Mouse (Mus musculus): ENCODE measurements around the gene Nip7.

Nip7 gene

DNA sequence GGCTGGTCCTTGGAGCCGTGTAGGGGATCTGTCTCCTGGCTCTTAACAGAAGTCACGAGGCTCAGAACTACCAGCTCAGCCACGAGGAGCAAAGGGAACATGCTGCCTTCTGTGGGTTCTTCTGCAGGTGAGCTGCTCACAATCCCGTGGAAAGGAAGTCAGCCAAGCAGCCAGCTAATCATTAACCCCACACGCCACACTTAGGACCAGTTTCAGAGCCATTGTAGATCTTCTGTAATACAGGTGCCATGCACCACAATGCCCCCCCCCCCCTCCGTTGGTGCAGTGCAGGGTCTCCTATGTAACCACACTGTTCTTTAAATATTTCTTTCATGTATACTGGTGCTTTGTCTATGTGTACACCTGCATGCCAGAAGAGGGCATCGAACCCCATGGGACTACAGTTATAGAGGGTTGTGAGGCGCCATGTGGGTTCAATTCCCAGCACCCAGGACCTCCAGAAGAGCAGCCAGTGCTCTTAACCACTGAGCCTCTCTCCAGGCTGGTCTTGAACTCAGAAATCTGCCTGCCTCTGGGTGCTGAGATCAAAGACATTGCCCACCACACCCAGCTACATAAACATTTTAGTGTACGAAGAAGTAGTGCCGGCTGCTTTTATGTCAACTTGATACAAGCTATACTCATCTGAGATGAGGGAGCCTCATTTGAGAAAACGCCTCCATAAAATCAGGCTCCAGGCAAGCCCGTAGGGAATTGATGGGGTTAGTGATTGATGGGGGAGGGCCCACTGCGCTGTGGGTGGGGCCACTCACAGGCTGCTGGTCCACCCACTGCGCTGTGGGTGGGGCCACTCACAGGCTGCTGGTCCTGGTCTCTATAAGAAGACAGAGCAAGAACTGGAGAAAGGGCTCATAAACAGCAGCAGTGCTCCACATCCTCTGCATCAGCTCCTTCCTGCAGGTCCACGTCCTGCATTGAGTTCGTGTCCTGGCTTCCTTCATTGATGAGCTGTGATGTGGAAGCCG, 9.1 kb downstream of the Nip7 start, which contains the start of gene Tmed6:
TSS of gene Tmed6 (minus strand) at position 134 of the 986 bp plus-strand sequence.
- 64% methylated on average over 17 of the region's 17 CpGs for WGBS

DNA sequence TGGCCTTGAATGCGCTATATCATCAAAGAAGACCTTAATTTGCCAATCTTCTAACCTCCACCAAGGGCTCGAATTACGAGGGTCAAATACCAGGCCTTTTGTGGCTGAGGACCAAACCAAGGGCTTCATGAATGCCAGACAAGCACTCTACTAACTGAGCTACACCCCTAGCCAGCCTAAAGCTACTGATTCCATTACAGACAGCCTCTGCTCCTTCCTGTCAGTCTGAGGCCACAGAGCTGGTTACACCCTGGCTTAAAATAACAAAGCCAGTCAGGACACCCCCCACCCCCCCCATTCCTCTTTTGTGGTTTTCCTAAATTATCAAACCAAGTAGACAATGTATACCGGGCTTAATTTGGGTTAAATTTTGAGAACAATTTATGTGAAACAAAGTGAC, 17.0 kb downstream of the Nip7 start:
- WGBS, result 83% methylated on average over 4 of the region's 4 CpGs

DNA sequence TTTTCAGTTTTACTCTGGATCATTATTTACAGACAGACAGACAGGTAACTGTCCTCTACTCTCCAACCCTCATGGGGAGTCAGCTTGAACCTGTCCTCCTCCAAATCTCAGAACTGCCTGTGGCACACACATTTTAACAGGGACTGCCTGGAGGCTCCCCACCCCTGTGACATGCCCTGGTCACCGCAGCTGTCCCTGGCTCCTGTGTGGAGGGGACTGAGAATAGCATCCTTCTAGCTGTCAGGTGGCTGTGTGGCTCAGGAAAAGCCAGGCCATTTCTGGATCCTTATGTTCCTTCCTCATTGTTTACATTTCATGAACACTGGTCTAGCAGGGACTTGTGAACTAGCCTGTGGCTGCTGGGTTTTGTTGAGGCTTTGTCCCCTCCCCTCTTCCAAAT, 17.5 kb downstream of the Nip7 start:
- 67% methylated on average over 1 of the region's 1 CpGs for WGBS

DNA sequence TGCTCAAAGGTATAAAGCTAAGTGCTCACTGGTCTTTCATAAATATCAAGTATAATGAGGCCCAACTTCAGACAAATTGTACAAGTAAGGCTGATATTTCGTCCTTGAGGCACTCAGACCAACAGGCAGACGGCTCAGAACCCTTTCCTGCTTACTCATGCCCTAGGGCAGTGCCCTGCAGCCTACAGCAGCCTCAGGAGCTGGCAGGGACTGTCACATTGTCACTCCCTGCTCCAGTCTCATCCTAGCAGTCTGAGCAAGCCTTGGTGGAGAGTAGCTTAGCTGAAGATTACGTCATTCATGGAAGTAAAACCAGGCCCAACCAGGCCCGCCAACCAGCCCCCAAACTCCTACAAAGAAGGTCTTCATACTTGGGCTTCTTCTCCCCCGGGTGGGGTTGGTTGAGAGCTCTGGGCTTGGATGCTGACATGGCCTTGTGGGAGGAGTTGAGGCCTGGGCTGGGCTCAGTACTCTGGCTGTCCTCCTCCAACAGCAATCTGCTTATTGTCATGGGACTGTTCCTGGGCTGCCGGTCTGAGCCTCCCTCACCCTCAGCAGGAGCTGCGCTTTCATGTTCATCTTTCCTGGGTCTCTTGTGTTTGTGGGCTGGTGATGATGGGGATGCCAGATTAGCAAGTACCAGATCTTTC, 19.7 kb downstream of the Nip7 start:
- 85% methylated on average over 7 of the region's 7 CpGs for WGBS

DNA sequence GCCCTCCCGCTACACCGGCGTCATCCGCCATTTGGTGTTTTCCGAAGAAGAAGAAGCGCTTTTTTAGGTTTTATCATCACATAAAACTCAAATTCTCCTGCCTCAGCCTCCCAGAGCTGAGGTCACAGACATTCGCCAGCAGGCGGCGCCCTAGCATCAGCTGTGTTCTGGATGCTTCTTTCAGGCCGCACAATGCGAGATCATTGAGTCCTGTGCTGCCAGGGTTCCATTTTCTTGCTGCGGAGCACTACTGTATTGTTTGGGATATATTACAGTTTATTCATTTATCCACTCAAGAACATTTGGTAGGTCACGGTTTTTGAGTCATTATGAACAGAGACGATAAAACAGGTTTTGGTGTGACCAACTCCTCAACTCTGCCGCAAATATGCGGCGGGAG, 28.7 kb downstream of the Nip7 start:
- WGBS, result 97% methylated on average over 17 of the region's 17 CpGs

DNA sequence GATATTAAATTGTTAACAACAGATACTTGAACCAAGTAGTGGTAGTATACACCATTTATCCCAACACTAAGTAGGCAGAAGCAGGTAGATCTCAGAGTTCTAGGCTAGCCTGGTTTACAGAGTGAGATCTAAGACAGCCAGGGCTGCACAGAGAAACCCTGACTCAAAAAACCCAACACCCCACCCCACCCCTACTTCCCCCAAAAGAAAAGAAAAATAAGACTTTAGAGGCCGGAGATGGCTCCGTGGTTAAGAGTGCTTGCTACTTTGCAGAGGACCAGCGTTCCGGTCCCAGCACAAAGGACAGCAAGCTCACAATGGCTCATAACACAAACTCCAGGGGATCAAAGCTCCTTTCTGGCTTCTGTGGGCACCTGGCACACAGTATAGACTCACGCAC, 29.3 kb downstream of the Nip7 start:
- WGBS, result 97% methylated on average over 5 of the region's 5 CpGs

DNA sequence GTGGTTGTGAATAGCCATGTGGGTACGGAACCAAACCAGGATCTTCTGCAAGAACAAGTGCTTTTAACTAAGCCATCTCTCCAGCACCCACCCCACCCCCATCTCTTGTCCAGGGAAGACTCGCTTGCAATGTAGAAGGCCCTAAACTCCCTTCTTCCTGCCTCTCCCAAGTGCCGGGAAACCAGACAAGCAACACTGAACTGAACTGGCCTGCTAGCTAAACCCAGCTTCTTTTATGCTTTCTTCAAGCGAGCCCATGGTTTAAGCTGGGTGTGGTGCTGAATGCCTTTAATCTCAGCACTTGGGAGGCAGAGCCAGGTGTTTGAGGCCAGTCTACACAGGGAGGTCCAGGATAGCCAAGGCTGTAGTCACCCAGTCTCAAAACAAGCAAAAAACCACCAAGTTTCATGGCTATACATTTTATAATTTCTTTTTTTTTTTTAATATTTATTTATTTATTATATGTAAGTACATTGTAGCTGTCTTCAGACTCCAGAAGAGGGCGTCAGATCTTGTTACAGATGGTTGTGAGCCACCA, 31.9 kb downstream of the Nip7 start:
- WGBS, result 96% methylated on average over 5 of the region's 5 CpGs

DNA sequence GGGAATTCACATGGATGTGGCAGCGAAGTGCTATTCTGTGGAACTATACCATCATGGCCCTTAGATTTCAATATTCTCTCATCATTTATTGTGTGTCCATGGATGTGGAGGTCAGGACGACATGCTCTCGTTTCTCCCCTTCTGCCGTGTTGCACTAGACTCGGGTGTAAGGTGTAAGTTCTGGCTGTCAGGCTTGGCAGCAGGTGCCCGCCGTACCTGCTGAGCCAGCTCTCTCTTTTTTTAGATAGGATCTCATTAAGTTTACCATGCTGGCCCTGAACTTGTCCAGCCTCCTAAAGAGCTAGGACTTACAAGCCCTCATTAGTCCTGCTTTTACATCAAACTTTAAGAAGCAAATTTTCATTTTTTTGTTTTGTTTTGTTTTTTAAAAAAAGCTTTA, 33.9 kb downstream of the Nip7 start:
- 88% methylated on average over 7 of the region's 7 CpGs for WGBS

DNA sequence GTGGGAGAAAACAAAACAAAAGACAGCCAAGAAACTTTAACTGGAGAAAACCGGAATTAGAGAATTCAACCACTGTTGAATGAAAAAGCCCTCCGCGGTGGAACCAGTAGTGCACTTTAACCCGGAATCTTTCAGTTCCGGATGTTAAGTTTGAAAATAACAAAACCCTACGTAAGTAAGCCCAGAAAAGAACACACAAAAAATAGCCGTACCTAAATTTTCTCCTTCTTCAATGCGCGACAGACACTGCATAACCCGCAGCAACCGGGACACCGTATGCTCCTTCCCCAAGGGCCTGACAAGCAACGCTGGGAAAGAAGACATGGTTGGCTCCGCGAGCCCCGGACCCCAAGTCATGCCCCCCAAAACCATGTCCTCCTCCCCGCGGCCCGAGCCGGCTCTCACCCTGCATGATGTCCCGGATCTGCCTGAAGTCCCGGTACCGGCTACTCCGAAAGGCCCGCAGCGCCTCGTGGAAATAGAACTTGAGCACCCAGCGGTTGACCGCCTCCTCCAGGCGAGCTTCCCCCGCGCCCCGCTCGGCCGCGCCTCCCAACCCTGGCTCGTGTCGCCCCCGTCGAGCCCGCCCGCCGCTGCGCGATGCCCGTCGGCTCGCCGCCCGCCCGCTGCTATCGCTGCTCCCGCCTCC, 39.2 kb downstream of the Nip7 start:
- under 1% methylated on average over 50 of the region's 53 CpGs for WGBS

DNA sequence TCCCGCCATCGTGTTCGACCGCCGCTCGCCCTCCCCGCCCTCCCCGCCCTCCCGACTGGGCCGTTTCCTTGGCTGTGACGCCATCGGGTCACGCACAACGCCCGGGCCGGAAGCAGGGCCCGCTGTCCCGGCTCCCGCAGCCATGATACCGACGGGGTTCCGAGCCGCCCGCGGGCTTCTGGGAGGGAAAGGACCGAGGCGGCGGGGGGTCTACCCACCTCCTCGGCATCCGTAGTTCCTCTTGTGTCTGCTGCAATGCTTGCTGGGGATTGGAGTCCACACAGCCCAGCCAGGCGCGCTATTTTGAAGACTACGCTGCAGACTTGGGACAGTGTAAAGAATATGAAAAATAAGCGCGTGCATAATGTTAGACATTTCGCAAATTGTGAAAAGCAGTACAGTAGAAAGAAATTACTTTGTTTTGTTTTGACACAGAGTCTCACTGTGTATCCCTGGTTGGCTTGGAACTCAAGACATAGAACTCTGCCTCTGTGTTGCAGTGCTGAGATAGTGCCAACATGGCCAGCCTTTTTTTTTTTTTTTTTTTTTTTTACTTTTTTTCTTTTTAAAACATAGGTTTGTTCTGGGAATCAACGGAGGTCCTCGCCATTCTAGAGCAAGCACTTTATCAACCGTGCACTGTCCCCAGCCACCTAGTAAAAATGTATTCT, 39.8 kb downstream of the Nip7 start, which contains the start of gene Terf2:
TSS of gene Terf2 (minus strand) at position 182 of the 671 bp plus-strand sequence.
- WGBS, result 4% methylated on average over 39 of the region's 39 CpGs

DNA sequence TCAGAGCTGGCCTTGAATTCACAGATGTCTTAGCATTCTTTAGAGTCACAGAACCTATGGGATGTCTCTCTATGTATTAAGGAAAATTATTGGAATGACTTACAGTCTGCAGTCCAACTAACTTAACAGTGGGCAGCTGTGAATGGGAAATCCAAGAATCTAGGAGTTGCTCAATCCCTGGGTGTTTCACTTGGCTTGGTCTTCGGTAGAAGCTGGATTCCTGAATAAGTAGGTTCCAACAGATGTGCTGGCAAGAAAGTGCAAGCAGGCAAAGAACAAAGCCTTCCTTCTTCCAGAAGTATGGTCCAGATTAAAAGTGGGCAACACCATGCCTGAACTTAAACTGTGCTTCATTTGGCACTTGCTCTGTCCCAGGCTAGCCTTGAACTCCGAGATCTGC, 44.0 kb downstream of the Nip7 start:
- 79% methylated on average over 2 of the region's 2 CpGs for WGBS

DNA sequence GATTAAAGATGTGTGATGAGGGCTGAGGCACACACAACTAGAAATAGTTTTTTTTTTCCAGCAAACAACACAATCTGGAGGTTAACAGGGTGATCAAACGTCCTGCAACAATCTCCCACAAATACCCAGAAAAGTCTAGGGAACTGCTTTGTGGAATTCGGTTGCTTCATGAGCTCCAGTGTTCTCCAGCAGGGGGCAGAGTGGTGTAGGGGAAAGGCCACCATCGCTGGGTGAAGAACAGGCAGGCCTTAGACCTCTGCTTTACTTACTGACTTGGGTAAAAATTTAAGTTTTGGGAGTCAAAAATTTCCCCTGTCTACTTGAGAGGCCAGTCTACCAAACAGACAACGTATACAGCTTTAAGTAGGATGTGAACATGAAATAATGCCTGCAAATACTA, 47.9 kb downstream of the Nip7 start:
- WGBS, result 13% methylated on average over 4 of the region's 4 CpGs

DNA sequence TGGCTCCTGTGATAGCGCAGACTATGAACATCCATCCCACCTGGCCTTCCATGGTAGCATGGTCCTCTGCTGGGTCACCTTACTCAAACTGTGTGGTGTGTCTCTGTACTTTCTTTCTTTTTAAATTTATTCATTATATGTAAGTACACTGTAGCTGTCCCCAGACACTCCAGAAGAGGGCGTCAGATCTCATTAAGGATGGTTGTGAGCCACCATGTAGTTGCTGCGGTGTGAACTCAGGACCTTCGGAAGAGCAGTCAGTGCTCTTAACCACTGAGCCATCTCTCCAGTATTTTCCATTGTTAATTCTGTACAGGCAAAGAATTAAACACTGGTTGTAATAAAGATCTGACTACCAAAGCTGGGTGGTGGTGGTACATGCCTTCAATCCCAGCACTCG, 51.4 kb downstream of the Nip7 start:
- WGBS, result 91% methylated on average over 5 of the region's 5 CpGs

DNA sequence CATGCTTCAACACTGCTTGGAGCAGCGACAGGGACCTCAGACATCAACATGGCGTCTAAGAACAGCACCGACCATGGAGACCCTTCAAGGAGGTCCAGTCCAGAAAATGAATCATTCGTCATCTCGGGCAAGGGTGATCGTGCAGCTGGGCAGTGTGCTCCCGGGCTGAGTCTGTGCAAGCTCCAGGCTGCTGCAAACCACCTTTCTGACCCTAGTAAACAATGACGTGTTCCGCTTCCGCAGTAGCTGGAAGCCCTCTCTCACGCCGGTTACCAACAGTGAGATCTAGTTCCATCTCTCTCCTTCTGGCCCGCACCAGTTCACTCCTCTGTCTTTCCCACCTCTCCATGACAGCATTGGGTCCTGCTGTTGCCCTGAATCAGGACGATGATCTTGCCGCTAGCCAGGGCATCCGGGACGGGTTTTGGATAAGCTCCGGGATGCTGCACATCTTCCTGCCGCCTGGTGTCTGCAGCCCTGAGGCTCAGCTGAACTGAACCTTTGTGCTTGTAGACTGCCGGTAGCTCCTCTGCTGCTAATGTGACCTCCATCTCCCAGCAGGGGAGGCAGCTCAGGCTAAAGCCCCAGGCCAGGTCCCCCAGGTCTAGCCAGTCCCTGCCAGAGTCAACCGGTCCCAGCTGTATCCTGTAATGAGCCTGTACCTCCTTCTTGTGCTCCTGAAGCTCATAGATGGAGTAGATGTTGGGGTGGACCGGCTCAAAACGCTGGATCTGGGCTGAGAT, 52.5 kb downstream of the Nip7 start:
- WGBS, result 69% methylated on average over 23 of the region's 23 CpGs

DNA sequence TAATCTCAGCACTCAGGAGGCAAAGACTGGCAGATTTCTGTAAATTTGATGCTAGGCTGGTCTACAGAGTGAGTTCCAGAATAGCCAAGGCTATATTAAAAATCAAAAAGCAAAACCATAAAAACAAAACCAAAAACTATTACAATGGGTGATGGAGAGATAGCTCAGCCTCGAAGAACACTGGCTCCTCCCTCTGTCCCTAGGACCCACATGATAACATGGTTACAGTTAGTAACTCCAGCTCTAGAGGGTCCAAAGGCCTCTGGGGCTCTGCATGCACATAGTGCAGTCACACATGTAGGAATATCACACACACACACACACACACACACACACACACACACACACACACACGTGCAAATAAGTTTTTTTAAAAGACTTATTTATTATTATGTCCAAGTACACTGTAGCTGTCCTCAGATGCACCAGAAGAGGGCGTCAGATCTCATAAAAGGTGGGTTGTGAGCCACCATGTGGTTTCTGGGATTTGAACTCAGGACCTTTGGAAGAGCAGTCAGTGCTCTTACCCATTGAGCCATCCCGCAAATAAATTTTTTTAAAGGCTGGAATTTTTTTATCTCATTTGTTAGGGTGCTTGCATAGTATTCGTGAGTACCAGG, 53.2 kb downstream of the Nip7 start:
- 86% methylated on average over 5 of the region's 5 CpGs for WGBS

Measured in cerebral cortex, adult 2 months (tissue).